Mouse (Mus musculus) stomach, embryonic 15.5 days (tissue): Measurements from ENCODE around the gene Pcdh9. TPM values are rescaled to one million over a fixed set of nuclear protein-coding genes. Genes with fewer than 3 reads are reported as not detected.

Experiments used
- ATAC-seq: fragments of 200-750 bp; cut with Nextera tagmentation; 2 replicates; pipeline ENCODE4 v1.8.0; 2017; ENCODE audit warnings: low read depth, moderate number of reproducible peaks, moderate TSS enrichment; ENCODE audit not compliant: insufficient read depth, low FRiP score
- H3K27ac ChIP-seq: fragments of 300-500 bp; sonication (generic); 2 replicates; pipeline ENCODE4 v1.5.1; 2015; ENCODE audit warnings: mild to moderate bottlenecking, inconsistent platforms
- H3K27me3 ChIP-seq: fragments of 300-500 bp; sonication (generic); replicated peaks from 2 replicates; pipeline ENCODE4 v1.6.1; 2015; ENCODE audit warnings: inconsistent platforms
- H3K36me3 ChIP-seq: fragments of 300-500 bp; sonication (generic); 2 replicates; pipeline ENCODE4 v1.6.1; 2015; ENCODE audit warnings: inconsistent platforms
- H3K4me1 ChIP-seq: fragments of 300-500 bp; sonication (generic); 2 replicates; pipeline ENCODE4 v1.6.1; 2015; ENCODE audit warnings: inconsistent platforms
- H3K4me2 ChIP-seq: fragments of 300-500 bp; sonication (generic); 2 replicates; pipeline ENCODE4 v1.6.1; 2015; ENCODE audit warnings: mild to moderate bottlenecking, inconsistent platforms
- H3K4me3 ChIP-seq: fragments of 300-500 bp; sonication (generic); replicated peaks from 2 replicates; pipeline ENCODE4 v1.5.1; 2015; ENCODE audit warnings: inconsistent platforms
- H3K9ac ChIP-seq: fragments of 300-500 bp; sonication (generic); 2 replicates; pipeline ENCODE4 v1.6.1; 2015; ENCODE audit warnings: inconsistent platforms
- H3K9me3 ChIP-seq: fragments of 300-500 bp; sonication (generic); 2 replicates; pipeline ENCODE4 v1.6.1; 2016; ENCODE audit warnings: inconsistent platforms
- WGBS: fragments of 180-500 bp; shearing (Covaris S2); methylation state at CpG from one replicate; pipeline ENCODE4 v1.1.7; 2015; 5-methylcytosine and 5-hydroxymethylcytosine counted together
- polyA plus RNA-seq: library from polyadenylated mRNA; unstranded; fragments of >200 nt; fragmentation: Nextera tagmentation; extraction: Ambion mirVana; gene quantifications from 2 replicates; pipeline ENCODE4 v1.2.1, GENCODE M21; 2015

The Pcdh9 gene
- polyA plus RNA-seq, 1 experiment from 2014 or later: 21.8 TPM

DNA sequence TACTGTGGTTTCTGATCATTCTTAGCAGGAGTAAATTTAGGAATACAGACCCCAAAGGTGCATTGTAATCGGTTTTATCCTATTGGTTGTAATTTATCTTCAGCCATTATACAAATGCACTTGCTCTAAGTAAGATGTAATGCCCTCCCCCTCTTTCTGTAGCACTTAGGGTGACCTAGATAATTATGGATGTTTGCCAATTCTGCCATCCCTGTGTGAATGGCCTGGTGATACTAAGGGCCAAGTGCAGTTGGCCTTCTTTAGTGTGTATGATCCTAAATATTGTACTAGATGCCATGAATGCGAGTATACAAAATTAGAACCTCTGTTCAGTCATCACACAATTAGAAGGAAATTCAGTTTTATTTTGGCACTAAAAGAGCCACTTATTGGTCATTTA, 475.0 kb downstream of the Pcdh9 start:
- Histone ChIP-seq H3K9me3 (no peaks in the 10 kb centered on the region), H3K27ac (no peak overlapping the region), H3K27me3 (no peaks in the 10 kb centered on the region), H3K9ac (no peak overlapping the region), H3K4me3 (no peak overlapping the region), H3K4me1 (no peaks in the 10 kb centered on the region), H3K4me2 (no peak overlapping the region), H3K36me3 (no peaks in the 10 kb centered on the region)
- ATAC-seq: no peak
- 79% methylated on average over 2 of the region's 2 CpGs for WGBS

DNA sequence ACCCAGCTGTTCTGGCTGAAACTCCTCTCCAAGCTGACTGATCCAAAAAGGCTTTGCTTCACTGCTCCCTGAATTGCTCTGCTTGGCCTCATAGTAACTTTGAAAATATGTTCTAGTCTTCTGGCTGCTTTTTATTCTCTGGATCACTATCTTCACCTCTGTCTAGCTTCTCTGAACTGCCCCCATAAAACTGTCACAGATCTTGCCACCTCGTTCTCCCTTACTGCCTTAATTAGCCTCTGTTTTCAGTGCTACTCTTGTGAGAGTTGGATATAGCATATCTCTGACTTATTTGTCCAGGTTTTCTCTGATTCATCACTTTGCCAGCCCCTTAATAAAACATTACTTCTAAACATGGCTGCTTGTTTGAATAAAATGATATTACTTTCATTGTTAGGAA, 481.2 kb downstream of the Pcdh9 start:
- no peaks in the 10 kb centered on the region for H3K27me3 ChIP-seq
- no peaks in the 10 kb centered on the region for H3K36me3 ChIP-seq
- H3K27ac ChIP-seq: no peak overlapping the region
- no peaks in the 10 kb centered on the region for H3K4me1 ChIP-seq
- ATAC-seq: no peak
- H3K4me3 ChIP-seq: no peak overlapping the region
- WGBS: 77% methylated on average over 1 of the region's 1 CpGs
- H3K4me2 ChIP-seq: no peak overlapping the region
- no peak overlapping the region for H3K9ac ChIP-seq
- no peaks in the 10 kb centered on the region for H3K9me3 ChIP-seq

- H3K9ac ChIP-seq: no peak overlapping the region
- H3K36me3 ChIP-seq: no peaks in the 10 kb centered on the region
- H3K4me2 ChIP-seq: no peak overlapping the region
- ATAC-seq: no peak
- no peak overlapping the region for H3K27ac ChIP-seq
- H3K4me3 ChIP-seq: no peak overlapping the region
- no peaks in the 10 kb centered on the region for H3K27me3 ChIP-seq
- 89% methylated on average over 5 of the region's 5 CpGs for WGBS
- no peaks in the 10 kb centered on the region for H3K4me1 ChIP-seq
- H3K9me3 ChIP-seq: no peaks in the 10 kb centered on the region
These were observed 482.7 kb downstream of the Pcdh9 start for GRCm38 (mm10) chr14:93407747-93408146.

DNA sequence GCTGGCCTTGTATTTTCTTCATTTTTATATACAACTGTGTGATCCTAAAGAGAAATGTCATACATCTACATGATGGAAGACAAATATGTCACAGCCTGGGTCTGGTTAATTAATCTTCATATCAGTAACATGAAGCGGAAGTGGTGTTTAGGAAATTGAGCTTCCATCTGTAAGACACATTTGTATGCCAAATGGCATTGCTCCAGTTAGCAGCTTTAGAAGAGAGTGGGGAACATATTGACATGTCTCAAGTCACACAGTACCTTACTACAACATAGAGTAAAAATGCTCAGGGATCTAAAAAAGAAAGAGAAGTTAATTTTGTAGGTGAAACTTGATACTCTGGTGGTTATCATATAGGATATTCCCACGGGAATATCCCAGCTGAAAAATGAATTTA, 505.4 kb downstream of the Pcdh9 start:
- 58% methylated on average over 2 of the region's 2 CpGs for WGBS
- no peak overlapping the region for H3K9ac ChIP-seq
- H3K4me2 ChIP-seq: no peak overlapping the region
- no peaks in the 10 kb centered on the region for H3K9me3 ChIP-seq
- H3K4me3 ChIP-seq: no peak overlapping the region
- no peaks in the 10 kb centered on the region for H3K36me3 ChIP-seq
- H3K27me3 ChIP-seq: no peaks in the 10 kb centered on the region
- ATAC-seq: no peak
- H3K27ac ChIP-seq: no peak overlapping the region
- no peaks in the 10 kb centered on the region for H3K4me1 ChIP-seq

DNA sequence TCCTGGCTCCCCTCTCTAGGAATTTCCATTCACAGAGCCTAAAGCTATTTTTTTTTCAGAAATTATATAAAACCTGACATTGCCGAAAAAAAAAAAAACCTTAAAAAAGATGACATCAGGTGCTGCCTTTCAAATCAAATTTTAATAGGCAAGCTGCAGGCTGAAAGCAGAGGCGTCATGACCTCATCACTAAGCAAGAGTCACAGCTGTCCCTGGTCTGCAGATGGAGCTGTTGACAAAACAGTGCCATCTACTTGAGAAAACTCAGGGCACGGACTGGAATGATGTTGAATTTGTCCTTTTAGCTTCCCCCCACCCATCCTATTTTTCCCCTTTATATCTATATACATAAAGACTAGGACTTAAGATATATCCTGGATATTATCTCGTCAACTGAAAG, 509.3 kb downstream of the Pcdh9 start:
- WGBS: 46% methylated on average over 4 of the region's 4 CpGs

GRCm38 (mm10) chr14:93380757-93381156, 509.7 kb downstream of the Pcdh9 start:
- Histone ChIP-seq H3K4me2 (no peak overlapping the region), H3K27ac (no peak overlapping the region), H3K9ac (no peak overlapping the region), H3K4me1 (no peaks in the 10 kb centered on the region), H3K9me3 (no peaks in the 10 kb centered on the region), H3K4me3 (no peak overlapping the region), H3K27me3 (no peaks in the 10 kb centered on the region), H3K36me3 (no peaks in the 10 kb centered on the region)
- no peak for ATAC-seq
- WGBS: 60% methylated on average over 1 of the region's 1 CpGs

More for the DNA sequence above, 509.3 kb downstream of the Pcdh9 start:
- Histone ChIP-seq H3K4me2 (no peak overlapping the region), H3K9ac (no peak overlapping the region), H3K9me3 (no peaks in the 10 kb centered on the region), H3K27ac (no peak overlapping the region), H3K4me1 (no peaks in the 10 kb centered on the region), H3K36me3 (no peaks in the 10 kb centered on the region), H3K4me3 (no peak overlapping the region), H3K27me3 (no peaks in the 10 kb centered on the region)
- ATAC-seq: no peak

DNA sequence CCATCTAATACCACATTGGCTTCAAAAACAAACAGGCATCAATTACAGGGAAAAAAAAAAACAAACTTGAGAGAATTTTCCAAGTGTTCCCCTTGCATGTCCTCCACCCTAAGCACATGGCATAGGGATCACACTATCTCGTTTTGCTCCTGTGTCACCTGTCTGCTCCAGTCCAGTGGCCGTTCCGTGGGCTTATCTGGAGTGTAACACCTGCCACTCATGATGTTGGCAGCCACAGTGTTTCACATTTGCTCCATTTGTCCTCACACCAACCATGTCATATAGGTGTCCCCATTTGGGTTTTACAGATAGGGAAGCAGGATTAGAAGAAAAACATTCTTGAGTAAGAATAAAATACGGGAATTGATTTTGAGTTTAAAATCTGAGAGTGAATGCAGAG, 514.3 kb downstream of the Pcdh9 start:
- no peaks in the 10 kb centered on the region for H3K36me3 ChIP-seq
- WGBS: 69% methylated on average over 4 of the region's 4 CpGs
- H3K27me3 ChIP-seq: no peaks in the 10 kb centered on the region
- no peak overlapping the region for H3K4me2 ChIP-seq
- no peak overlapping the region for H3K27ac ChIP-seq
- H3K9ac ChIP-seq: no peak overlapping the region
- H3K4me1 ChIP-seq: no peaks in the 10 kb centered on the region
- ATAC-seq: no peak
- H3K9me3 ChIP-seq: no peaks in the 10 kb centered on the region
- H3K4me3 ChIP-seq: no peak overlapping the region

DNA sequence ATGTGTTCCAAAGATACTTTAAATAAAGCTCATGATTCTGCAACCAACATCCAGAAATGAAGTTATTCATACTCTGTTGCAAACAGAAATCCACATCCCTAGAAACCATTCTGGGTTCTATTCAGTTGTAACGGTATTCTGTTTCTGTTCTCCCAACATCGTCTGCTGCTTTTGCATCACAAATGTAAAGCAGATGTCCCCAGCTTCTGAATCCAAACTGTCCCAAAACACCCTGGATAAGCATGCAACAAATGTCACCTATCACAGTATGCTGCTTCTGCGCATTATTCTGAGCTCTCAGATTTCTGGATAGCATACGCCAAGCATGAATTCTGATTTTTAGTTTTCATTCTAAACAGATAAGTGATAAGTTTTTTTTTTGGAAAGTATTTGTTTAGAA, 516.3 kb downstream of the Pcdh9 start:
- Histone ChIP-seq H3K9me3 (no peaks in the 10 kb centered on the region), H3K36me3 (no peaks in the 10 kb centered on the region), H3K4me2 (no peak overlapping the region), H3K27me3 (no peaks in the 10 kb centered on the region), H3K9ac (no peak overlapping the region), H3K27ac (no peak overlapping the region), H3K4me3 (no peak overlapping the region), H3K4me1 (no peaks in the 10 kb centered on the region)
- 82% methylated on average over 4 of the region's 4 CpGs for WGBS
- no peak for ATAC-seq

GRCm38 (mm10) chr14:93354150-93354549, 536.3 kb downstream of the Pcdh9 start:
- Histone ChIP-seq H3K27me3 (no peaks in the 10 kb centered on the region), H3K27ac (no peak overlapping the region), H3K36me3 (no peaks in the 10 kb centered on the region), H3K4me2 (no peak overlapping the region), H3K9me3 (no peaks in the 10 kb centered on the region), H3K9ac (no peak overlapping the region), H3K4me3 (no peak overlapping the region), H3K4me1 (no peaks in the 10 kb centered on the region)
- ATAC-seq: no peak
- 84% methylated on average over 3 of the region's 3 CpGs for WGBS

DNA sequence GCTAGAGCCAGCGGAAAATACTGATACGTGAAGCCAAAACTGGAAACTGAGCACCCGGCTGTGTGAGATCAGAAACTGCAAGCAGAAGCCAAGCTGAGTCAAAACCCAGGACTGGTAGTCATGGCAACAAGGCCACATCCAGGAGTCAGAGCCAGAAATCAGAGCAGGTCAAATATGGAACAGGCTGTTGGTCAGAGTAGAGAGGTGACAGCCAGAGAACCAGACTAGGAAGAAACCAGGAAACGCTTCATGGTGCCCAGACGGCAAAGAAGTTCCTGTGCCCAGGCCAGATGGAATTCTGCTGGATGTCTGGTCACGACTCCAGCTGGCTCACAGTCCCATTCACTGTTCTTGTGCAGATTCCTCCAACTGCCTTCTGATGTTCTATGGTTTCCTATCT, 539.6 kb downstream of the Pcdh9 start:
- no peak for ATAC-seq
- Histone ChIP-seq H3K27me3 (no peaks in the 10 kb centered on the region), H3K27ac (no peak overlapping the region), H3K4me1 (no peaks in the 10 kb centered on the region), H3K4me2 (no peak overlapping the region), H3K4me3 (no peak overlapping the region), H3K9me3 (no peaks in the 10 kb centered on the region), H3K9ac (no peak overlapping the region), H3K36me3 (no peaks in the 10 kb centered on the region)
- WGBS: 66% methylated on average over 6 of the region's 6 CpGs

DNA sequence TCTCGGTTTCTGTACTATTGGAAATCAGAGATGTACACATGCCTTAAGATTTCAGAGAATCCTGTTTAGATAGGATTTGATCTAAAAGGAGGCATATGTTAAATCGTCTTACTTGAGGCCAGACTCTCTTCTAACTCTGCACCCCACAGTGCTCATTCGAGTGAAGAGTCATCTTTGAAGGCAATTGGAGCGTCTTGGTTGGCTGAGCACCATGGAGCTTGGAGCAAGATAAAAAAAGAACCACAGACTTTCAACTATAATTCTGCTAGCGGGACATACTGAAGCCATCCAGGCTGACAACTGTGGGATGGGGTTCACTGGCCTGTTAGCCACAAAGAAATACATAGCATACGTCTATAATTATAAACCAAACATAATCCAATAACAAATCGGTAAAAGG, 541.3 kb downstream of the Pcdh9 start:
- ATAC-seq: no peak
- H3K27ac ChIP-seq: no peak overlapping the region
- WGBS: 75% methylated on average over 7 of the region's 7 CpGs

DNA sequence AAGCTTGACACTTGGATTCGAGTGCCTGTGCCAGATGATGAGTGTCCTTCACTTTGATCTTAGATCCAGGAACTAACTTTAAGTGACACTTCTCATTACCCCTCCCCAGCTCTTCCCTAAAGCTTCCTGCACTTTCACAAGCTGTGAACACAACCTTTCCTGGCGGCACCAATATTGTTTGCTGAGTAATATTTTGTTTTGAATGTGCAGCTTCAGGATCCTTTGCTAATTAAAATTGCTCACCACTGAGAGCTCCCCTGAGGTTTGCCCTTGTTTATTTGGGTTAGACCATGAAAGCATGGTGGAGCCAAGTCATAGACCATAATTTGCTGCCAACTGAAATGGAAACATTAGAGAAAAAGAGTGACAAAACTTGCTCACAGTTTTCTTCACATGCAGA, 543.4 kb downstream of the Pcdh9 start:
- Histone ChIP-seq H3K4me2 (no peak overlapping the region), H3K4me1 (no peaks in the 10 kb centered on the region), H3K9ac (no peak overlapping the region), H3K27ac (no peak overlapping the region), H3K4me3 (no peak overlapping the region), H3K27me3 (no peaks in the 10 kb centered on the region), H3K36me3 (no peaks in the 10 kb centered on the region), H3K9me3 (no peaks in the 10 kb centered on the region)
- ATAC-seq: no peak
- 40% methylated on average over 2 of the region's 2 CpGs for WGBS

More for the DNA sequence above, 541.3 kb downstream of the Pcdh9 start:
- H3K9ac ChIP-seq: no peak overlapping the region
- no peaks in the 10 kb centered on the region for H3K27me3 ChIP-seq
- H3K36me3 ChIP-seq: no peaks in the 10 kb centered on the region
- no peak overlapping the region for H3K4me3 ChIP-seq
- H3K4me1 ChIP-seq: no peaks in the 10 kb centered on the region
- no peaks in the 10 kb centered on the region for H3K9me3 ChIP-seq
- no peak overlapping the region for H3K4me2 ChIP-seq

- no peaks in the 10 kb centered on the region for H3K9me3 ChIP-seq
- ATAC-seq: no peak
- 67% methylated on average over 3 of the region's 3 CpGs for WGBS
- H3K27ac ChIP-seq: no peak overlapping the region
- no peak overlapping the region for H3K4me3 ChIP-seq
- no peaks in the 10 kb centered on the region for H3K27me3 ChIP-seq
- no peak overlapping the region for H3K9ac ChIP-seq
- no peaks in the 10 kb centered on the region for H3K4me1 ChIP-seq
- no peaks in the 10 kb centered on the region for H3K36me3 ChIP-seq
- H3K4me2 ChIP-seq: no peak overlapping the region
These were observed 547.7 kb downstream of the Pcdh9 start for GRCm38 (mm10) chr14:93342781-93343180.
